Mouse (Mus musculus) MEL (cell line): Measurements from ENCODE around the gene Crhr2. TPM values are rescaled to one million over a fixed set of nuclear protein-coding genes. Genes with fewer than 3 reads are reported as not detected.

Experiments
- DNase-seq: peaks from one replicate; pipeline ENCODE4 v3.0.0; 2011; ENCODE audit warnings: low read depth, low spot score
- H3K27ac ChIP-seq: 2 replicates; pipeline ENCODE4 v1.5.1; 2012; ENCODE audit warnings: low read depth, mild to moderate bottlenecking, control low read depth, low read length, moderate library complexity; ENCODE audit not compliant: control insufficient read depth
- H3K27me3 ChIP-seq, 2 experiments: fragments of 150-350 bp in 1 of 2; sonication (generic) in 1 of 2; 2 replicates each; pipeline ENCODE4 v1.6.1; 2012; ENCODE audit warnings: low read length in 2 of 2, mild to moderate bottlenecking in 2 of 2, improper control_type of control experiment in 1 of 2, moderate library complexity in 1 of 2; ENCODE audit not compliant: insufficient read depth in 2 of 2, control insufficient read depth in 1 of 2
- H3K36me3 ChIP-seq, 2 experiments: 2 replicates each; pipeline ENCODE4 v1.6.1; 2012 to 2014; ENCODE audit warnings: low read length in 2 of 2, improper control_type of control experiment in 1 of 2, inconsistent platforms in 1 of 2, mild to moderate bottlenecking in 1 of 2; ENCODE audit not compliant: insufficient read depth in 2 of 2, control insufficient read depth in 1 of 2
- H3K4me1 ChIP-seq, 2 experiments: fragments of 150-350 bp in 1 of 2; sonication (generic) in 1 of 2; 2 replicates each; pipeline ENCODE4 v1.6.1; 2012; ENCODE audit warnings: low read length in 2 of 2, improper control_type of control experiment in 1 of 2, mild to moderate bottlenecking in 1 of 2; ENCODE audit not compliant: insufficient read depth in 2 of 2, control insufficient read depth in 1 of 2
- H3K4me3 ChIP-seq, 2 experiments: fragments of 150-350 bp in 1 of 2; sonication (generic) in 1 of 2; 2 replicates each; pipeline ENCODE4 v1.5.1; 2012; ENCODE audit warnings: low read depth in 2 of 2, low read length in 2 of 2, mild to moderate bottlenecking in 2 of 2, moderate library complexity in 2 of 2, control low read depth in 1 of 2, improper control_type of control experiment in 1 of 2; ENCODE audit not compliant: control insufficient read depth in 1 of 2, insufficient read depth in 1 of 2
- H3K79me2 ChIP-seq: 2 replicates; pipeline ENCODE4 v1.6.1; 2012; ENCODE audit warnings: mild to moderate bottlenecking, low read length, moderate library complexity; ENCODE audit not compliant: control insufficient read depth, poor library complexity, insufficient read depth
- H3K9ac ChIP-seq: 2 replicates; pipeline ENCODE4 v1.6.1; 2012; ENCODE audit warnings: low read depth, mild to moderate bottlenecking, control low read depth, low read length, moderate library complexity; ENCODE audit not compliant: control insufficient read depth, poor library complexity, severe bottlenecking
- H3K9me3 ChIP-seq: fragments of 150-350 bp; sonication (generic); replicated peaks from 2 replicates; pipeline ENCODE4 v1.6.1; 2012; ENCODE audit warnings: mild to moderate bottlenecking, low read length, improper control_type of control experiment, moderate library complexity; ENCODE audit not compliant: insufficient read depth
- CHD1 ChIP-seq: IDR thresholded peaks from 2 replicates; pipeline ENCODE4 v1.6.1; 2012; ENCODE audit warnings: low read depth, mild to moderate bottlenecking, inconsistent platforms, low read length, improper control_type of control experiment
- CTCF ChIP-seq, 3 experiments: IDR thresholded peaks in 2 of 3; conservative IDR thresholded peaks in 1 of 3; 2 replicates each; pipeline ENCODE4 v1.5.1; 2011 to 2012; ENCODE audit warnings: low read length in 3 of 3, low read depth in 2 of 3, mild to moderate bottlenecking in 2 of 3, improper control_type of control experiment in 1 of 3, inconsistent platforms in 1 of 3, mixed read lengths in 1 of 3, moderate library complexity in 1 of 3; ENCODE audit not compliant: control insufficient read depth in 1 of 3, insufficient read depth in 1 of 3, poor library complexity in 1 of 3, severe bottlenecking in 1 of 3
- E2F4 ChIP-seq: IDR thresholded peaks from 2 replicates; pipeline ENCODE4 v1.6.1; 2011; ENCODE audit warnings: low read depth, low read length, improper control_type of control experiment, borderline replicate concordance
- GABPA ChIP-seq: IDR thresholded peaks from 2 replicates; pipeline ENCODE4 v1.6.1; 2012; ENCODE audit warnings: low read depth, mild to moderate bottlenecking, inconsistent platforms, low read length, improper control_type of control experiment, moderate library complexity
- GATA1 ChIP-seq: IDR thresholded peaks from 2 replicates; pipeline ENCODE4 v1.6.1; 2011; ENCODE audit warnings: low read depth, low read length, improper control_type of control experiment
- HCFC1 ChIP-seq: IDR thresholded peaks from 2 replicates; pipeline ENCODE4 v1.6.1; 2012; ENCODE audit warnings: low read depth, mild to moderate bottlenecking, inconsistent platforms, low read length, improper control_type of control experiment, moderate library complexity
- KAT2A ChIP-seq: conservative IDR thresholded peaks from 2 replicates; pipeline ENCODE4 v1.6.1; 2012; ENCODE audit warnings: low read depth, low read length, improper control_type of control experiment, inconsistent platforms
- MAFK ChIP-seq: IDR thresholded peaks from 2 replicates; pipeline ENCODE4 v1.6.1; 2011; ENCODE audit warnings: low read depth, mild to moderate bottlenecking, low read length, improper control_type of control experiment, borderline replicate concordance
- MAX ChIP-seq: IDR thresholded peaks from 2 replicates; pipeline ENCODE4 v1.6.1; 2011; ENCODE audit warnings: low read length, improper control_type of control experiment
- MEF2A ChIP-seq: IDR thresholded peaks from 2 replicates; pipeline ENCODE4 v1.6.1; 2014; ENCODE audit warnings: low read depth, mild to moderate bottlenecking, inconsistent platforms, low read length, improper control_type of control experiment; ENCODE audit not compliant: poor library complexity, insufficient replicate concordance, severe bottlenecking; ENCODE audit errors: extremely low read depth
- MXI1 ChIP-seq: IDR thresholded peaks from 2 replicates; pipeline ENCODE4 v1.6.1; 2011; ENCODE audit warnings: mild to moderate bottlenecking, low read depth, low read length, improper control_type of control experiment
- NELFE ChIP-seq: IDR thresholded peaks from 2 replicates; pipeline ENCODE4 v1.6.1; 2011; ENCODE audit warnings: low read depth, low read length, improper control_type of control experiment
- POLR2A ChIP-seq, 2 experiments: IDR thresholded peaks; 2 replicates each; pipeline ENCODE4 v1.6.1; 2011 to 2012; ENCODE audit warnings: low read length in 2 of 2, mild to moderate bottlenecking in 2 of 2, control low read depth in 1 of 2, improper control_type of control experiment in 1 of 2, low read depth in 1 of 2, moderate library complexity in 1 of 2; ENCODE audit not compliant: control insufficient read depth in 1 of 2, insufficient read depth in 1 of 2, poor library complexity in 1 of 2
- POLR2AphosphoS2 ChIP-seq: IDR thresholded peaks from 2 replicates; pipeline ENCODE4 v1.6.1; 2011; ENCODE audit warnings: low read length, improper control_type of control experiment
- RAD21 ChIP-seq: IDR thresholded peaks from 2 replicates; pipeline ENCODE4 v1.6.1; 2011; ENCODE audit warnings: mild to moderate bottlenecking, low read depth, low read length, improper control_type of control experiment
- RCOR1 ChIP-seq: IDR thresholded peaks from 2 replicates; pipeline ENCODE4 v1.6.1; 2012; ENCODE audit warnings: low read depth, mild to moderate bottlenecking, inconsistent platforms, low read length, improper control_type of control experiment
- SIN3A ChIP-seq: IDR thresholded peaks from 2 replicates; pipeline ENCODE4 v1.6.1; 2012; ENCODE audit warnings: low read length, improper control_type of control experiment, inconsistent platforms
- SMC3 ChIP-seq: IDR thresholded peaks from 2 replicates; pipeline ENCODE4 v1.6.1; 2011; ENCODE audit warnings: low read depth, low read length, improper control_type of control experiment
- TBP ChIP-seq: IDR thresholded peaks from 2 replicates; pipeline ENCODE4 v1.8.0; 2011; ENCODE audit warnings: low read depth, low read length, improper control_type of control experiment
- TCF12 ChIP-seq: IDR thresholded peaks from 2 replicates; pipeline ENCODE4 v1.6.1; 2014; ENCODE audit warnings: low read depth, mild to moderate bottlenecking, inconsistent platforms, low read length, improper control_type of control experiment, moderate library complexity
- UBTF ChIP-seq: IDR thresholded peaks from 2 replicates; pipeline ENCODE4 v1.6.1; 2012; ENCODE audit warnings: low read depth, mild to moderate bottlenecking, inconsistent platforms, low read length, improper control_type of control experiment, moderate library complexity, borderline replicate concordance; ENCODE audit not compliant: insufficient read depth
- ZC3H11A ChIP-seq: IDR thresholded peaks from 2 replicates; pipeline ENCODE4 v1.6.1; 2012; ENCODE audit warnings: low read depth, mild to moderate bottlenecking, inconsistent platforms, low read length, improper control_type of control experiment
- ZKSCAN1 ChIP-seq: IDR thresholded peaks from 2 replicates; pipeline ENCODE4 v1.6.1; 2012; ENCODE audit warnings: low read depth, mild to moderate bottlenecking, inconsistent platforms, low read length, improper control_type of control experiment, moderate library complexity
- ZNF384 ChIP-seq: IDR thresholded peaks from 2 replicates; pipeline ENCODE4 v1.6.1; 2012; ENCODE audit warnings: low read depth, mild to moderate bottlenecking, inconsistent platforms, low read length, improper control_type of control experiment
- polyA plus RNA-seq, 2 experiments: library from polyadenylated mRNA; stranded (reverse) in 1 of 2; unstranded in 1 of 2; fragments of >175 nt in 1 of 2; fragments of >200 nt in 1 of 2; gene quantifications; 2 replicates each; pipeline versions ENCODE4 v1.2.1 to v1.2.4; 2012; ENCODE audit warnings: low replicate concordance in 2 of 2, low read depth in 1 of 2; ENCODE audit not compliant: insufficient read length in 2 of 2, insufficient read depth in 1 of 2, missing spikeins in 1 of 2
- total RNA-seq: library from RNA; depleted of rRNA; stranded (reverse); fragments of 300-350 nt; gene quantifications from 2 replicates; pipeline ENCODE4 v1.2.3, GENCODE M21; 2012

Gene Crhr2
- total and polyA plus RNA-seq, 3 experiments: not detected

DNA sequence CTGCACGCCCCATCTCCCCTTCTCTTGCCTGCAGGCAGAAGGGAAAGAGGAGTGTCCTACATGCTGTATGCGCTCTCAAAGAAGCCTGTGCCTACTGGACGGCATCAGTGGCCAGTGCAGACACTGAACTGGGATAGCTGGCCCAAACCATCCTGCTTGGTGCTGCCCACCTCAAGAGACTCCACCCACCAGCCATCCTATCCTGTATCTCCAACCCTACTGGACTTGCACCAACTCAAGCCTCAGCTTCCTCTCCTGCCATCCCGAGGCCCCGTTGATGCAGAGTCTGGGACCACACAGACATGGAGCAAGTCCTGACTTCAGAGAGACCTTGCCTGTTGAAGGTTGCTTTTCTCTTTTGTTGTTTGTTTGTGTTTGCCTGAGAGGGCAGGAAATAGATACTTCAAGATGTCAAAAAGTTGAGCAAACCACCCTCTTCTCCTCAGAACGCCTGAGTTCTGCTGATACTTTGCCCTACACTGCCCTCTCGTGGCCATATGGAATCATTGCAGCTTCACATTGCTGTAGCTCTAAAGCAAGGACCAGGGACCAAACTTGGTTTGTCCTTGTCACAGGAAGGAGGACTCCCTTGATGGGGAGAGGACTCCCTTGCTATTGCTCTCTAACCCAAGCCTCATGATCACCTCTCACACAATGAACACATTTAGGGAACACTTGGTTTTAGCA is 34.1 kb upstream of the Crhr2 start:
- Histone ChIP-seq H3K27ac (no peak overlapping the region), H3K36me3 (no peaks in the 10 kb centered on the region; a peak in 1 of 4 replicates), H3K4me3 (peak overlapping the region in 1 of 2 experiments; percentile 41; a peak in 2 of 4 replicates), H3K27me3 (no peaks in the 10 kb centered on the region), H3K79me2 (no peaks in the 10 kb centered on the region), H3K9ac (no peak overlapping the region), H3K4me1 (no peaks in the 10 kb centered on the region; a peak in 1 of 4 replicates), H3K9me3 (no peaks in the 10 kb centered on the region)
- TF ChIP-seq MEF2A: no peak
- TF ChIP-seq TCF12: no peak
- no peak for TF ChIP-seq NELFE
- peak; percentile 50 for TF ChIP-seq SIN3A
- TF ChIP-seq GATA1: no peak
- no peak for TF ChIP-seq POLR2A (IDR thresholded peaks at IDR 0.05; ENCODE audit: control insufficient read depth in 1 of 2, insufficient read depth in 1 of 2, low read depth in 1 of 2, low read length in 2 of 2, poor library complexity in 1 of 2)
- TF ChIP-seq CTCF (IDR thresholded peaks at IDR 0.05 in 2 of 3, conservative IDR thresholded peaks at IDR 0.05 in 1 of 3; ENCODE audit: control insufficient read depth in 1 of 3, insufficient read depth in 1 of 3, low read depth in 2 of 3, low read length in 3 of 3, poor library complexity in 1 of 3, severe bottlenecking in 1 of 3): peak; percentile 82 to 98 (median 91)
- no peak for TF ChIP-seq MAFK
- TF ChIP-seq RCOR1: no peak
- no peak for TF ChIP-seq KAT2A
- peak; percentile 91 for TF ChIP-seq SMC3
- no peak for TF ChIP-seq MAX
- no peak for TF ChIP-seq E2F4
- TF ChIP-seq ZNF384: no peak
- TF ChIP-seq TBP: no peak
- TF ChIP-seq MXI1: no peak
- no peak for TF ChIP-seq CHD1
- TF ChIP-seq ZKSCAN1: no peak
- TF ChIP-seq RAD21: peak; percentile 94
- TF ChIP-seq GABPA: no peak
- TF ChIP-seq POLR2AphosphoS2: no peak
- peak; percentile 91 for TF ChIP-seq ZC3H11A
- DNase-seq: peak; percentile 81

DNA sequence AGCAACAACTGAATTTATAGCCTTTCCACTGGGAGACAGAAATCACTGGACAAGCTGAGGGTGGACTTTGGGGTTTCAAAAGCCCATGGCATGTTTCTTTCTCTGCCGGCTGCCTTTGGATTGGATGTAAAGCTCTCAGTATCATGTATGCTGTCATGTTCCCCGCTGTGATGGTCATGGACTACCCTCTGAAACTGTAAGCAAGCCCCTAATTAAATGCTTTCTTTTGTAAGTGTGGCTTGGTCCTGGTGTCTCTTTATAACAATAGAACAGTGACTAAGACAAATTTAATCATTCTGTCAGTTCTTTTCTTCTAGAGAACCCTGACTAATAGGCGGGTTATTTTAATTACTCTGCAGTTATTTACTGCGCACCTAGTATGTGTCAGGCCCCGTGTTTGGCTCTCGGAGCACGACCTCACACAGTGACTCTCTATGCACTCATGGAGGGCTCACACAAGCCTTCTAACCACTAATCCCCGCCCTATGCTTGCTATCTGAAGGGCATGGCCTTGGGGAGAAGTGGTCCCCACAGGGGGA is 30.3 kb upstream of the Crhr2 start:
- Histone ChIP-seq H3K4me1 (no peaks in the 10 kb centered on the region; a peak in 1 of 4 replicates), H3K36me3 (no peaks in the 10 kb centered on the region; a peak in 1 of 4 replicates), H3K27me3 (peaks cover 0 to 2% of the 10 kb centered on the region in 2 experiments; a peak in 1 of 4 replicates), H3K27ac (no peak overlapping the region), H3K79me2 (no peaks in the 10 kb centered on the region), H3K9ac (no peak overlapping the region), H3K4me3 (no peak overlapping the region), H3K9me3 (no peaks in the 10 kb centered on the region)
- TF ChIP-seq RCOR1: no peak
- TF ChIP-seq NELFE: no peak
- TF ChIP-seq TCF12: no peak
- TF ChIP-seq ZNF384: no peak
- TF ChIP-seq RAD21: no peak
- TF ChIP-seq SMC3: no peak
- no peak for TF ChIP-seq MAX
- no peak for TF ChIP-seq KAT2A
- TF ChIP-seq MAFK: no peak
- no peak for TF ChIP-seq HCFC1
- TF ChIP-seq GABPA: no peak
- TF ChIP-seq UBTF: no peak
- TF ChIP-seq POLR2AphosphoS2: no peak
- DNase-seq: no peak
